Mouse (Mus musculus) mesoderm, embryonic 11.5 days (tissue): Measurements from ENCODE around the gene Ltv1.
"Not testable (repeated sequence)": the region's sequence is repeated elsewhere in the genome, so short reads cannot be mapped to it uniquely, and the experiment has no call there.

Source experiments
- DNase-seq: peaks from one replicate; pipeline ENCODE4 v3.0.0-alpha.2; 2012; ENCODE audit warnings: low read depth, low spot score

Gene Ltv1

GRCm38 (mm10) chr10:13196872-13197507, 4.0 kb upstream of the Ltv1 start:
- DNase-seq = no peak

- not testable (repeated sequence) for DNase-seq
Observed at GRCm38 (mm10) chr10:13193496-13193895, 528 bp upstream of the Ltv1 start.

GRCm38 (mm10) chr10:13189881-13190280, 3.1 kb downstream of the Ltv1 start:
- DNase-seq = no peak

GRCm38 (mm10) chr10:13186754-13187153, 6.2 kb downstream of the Ltv1 start:
- no peak for DNase-seq

GRCm38 (mm10) chr10:13184170-13184766, 8.7 kb downstream of the Ltv1 start:
- DNase-seq = no peak

GRCm38 (mm10) chr10:13180211-13180610, 12.8 kb downstream of the Ltv1 start:
- no peak for DNase-seq

- DNase-seq = no peak
Observed at GRCm38 (mm10) chr10:13177973-13178624, 14.9 kb downstream of the Ltv1 start, which contains the start of gene Zc2hc1b. Gene Zc2hc1b, minus strand, starts transcription at chr10:13178023.

- DNase-seq = no peak
Observed at GRCm38 (mm10) chr10:13175866-13176265, 17.1 kb downstream of the Ltv1 start.

- DNase-seq = no peak
Observed at GRCm38 (mm10) chr10:13172798-13173221, 20.2 kb downstream of the Ltv1 start.

GRCm38 (mm10) chr10:13171461-13171860, 21.5 kb downstream of the Ltv1 start:
- DNase-seq = no peak

- DNase-seq = peak; percentile 73
Observed at GRCm38 (mm10) chr10:13170739-13171448, 22.1 kb downstream of the Ltv1 start.

- DNase-seq = no peak
Observed at GRCm38 (mm10) chr10:13168461-13168860, 24.5 kb downstream of the Ltv1 start.

- no peak for DNase-seq
Observed at GRCm38 (mm10) chr10:13162031-13162430, 30.9 kb downstream of the Ltv1 start.

- DNase-seq = no peak
Observed at GRCm38 (mm10) chr10:13160913-13161312, 32.1 kb downstream of the Ltv1 start.

GRCm38 (mm10) chr10:13155377-13155776, 37.6 kb downstream of the Ltv1 start:
- no peak for DNase-seq

- no peak for DNase-seq
Observed at GRCm38 (mm10) chr10:13152811-13153364, 40.1 kb downstream of the Ltv1 start.

- DNase-seq = no peak
Observed at GRCm38 (mm10) chr10:13151353-13151752, 41.6 kb downstream of the Ltv1 start.

- DNase-seq = no peak
Observed at GRCm38 (mm10) chr10:13150435-13150834, 42.5 kb downstream of the Ltv1 start.

- no peak for DNase-seq
Observed at GRCm38 (mm10) chr10:13140434-13140833, 52.5 kb downstream of the Ltv1 start.

GRCm38 (mm10) chr10:13137906-13138305, 55.1 kb downstream of the Ltv1 start:
- DNase-seq = no peak

GRCm38 (mm10) chr10:13135751-13136150, 57.2 kb downstream of the Ltv1 start:
- no peak for DNase-seq

- DNase-seq = no peak
Observed at GRCm38 (mm10) chr10:13135276-13135675, 57.7 kb downstream of the Ltv1 start.
